9 mouse cellular contexts compared by ENCODE assay signal in genomic region chr5:129164091-129164490, GRCm38 (mm10).
A peak's percentile ranks its signal among the peaks of the same experiment; 100 is the strongest.
DNase-seq lines count a peak whose midpoint lies in the region; ATAC-seq lines count a peak whose summit lies in the region.
"Had no signal": no experiment of that assay in that cellular context is flagged by ENCODE, and none has a peak within 500 bp of the region (broad histone marks: within the 10 kb centered on the region; RNA-seq: fewer than 3 reads in every experiment).

No protein-coding gene starts in this region.

- H3K27me3 ChIP-seq in hindbrain, embryonic 12.5 days = no peaks in the 10 kb centered on the region

- intact Hi-C loops in heart, postnatal 14 days (cut with DNase I) = no loop called here

- H3K4me2 ChIP-seq in hindbrain, embryonic 12.5 days (replicated peaks) = no peak overlapping the region

- DNase-seq in urinary bladder, postnatal 14 days (ENCODE audit: low spot score) = peak; percentile 66
- no peak for DNase-seq in urinary bladder, adult 2 months (ENCODE audit: low spot score)
- DNase-seq in heart, postnatal 14 days = peak; percentile 52 to 55
- peak; percentile 63 to 64 for DNase-seq in lung, adult 18-20 months
- peak; percentile 63 to 64 for DNase-seq in urinary bladder, postnatal 4 days (ENCODE audit: low spot score in 2 of 2)
- no peak for DNase-seq in cerebellum, postnatal 14 days
- no peak for DNase-seq in B cell, adult 2 months

- H3K4me1 ChIP-seq in hindbrain, embryonic 12.5 days = peaks cover under 1% of the 10 kb centered on the region

- no peaks in the 10 kb centered on the region for H3K36me3 ChIP-seq in hindbrain, embryonic 12.5 days
- H3K36me3 ChIP-seq: G1E had no signal

- no peak overlapping the region for H3K4me3 ChIP-seq in hindbrain, embryonic 12.5 days

- no peaks in the 10 kb centered on the region for H3K9me3 ChIP-seq in hindbrain, embryonic 12.5 days (replicated peaks)

- no peak overlapping the region for H3K9ac ChIP-seq in hindbrain, embryonic 12.5 days

- 33% methylated on average over 10 of the region's 10 CpGs for WGBS in hindbrain, embryonic 12.5 days

- no peak for ATAC-seq in hindbrain, embryonic 12.5 days (ENCODE audit: low FRiP score)

- no peak overlapping the region for H3K27ac ChIP-seq in hindbrain, embryonic 12.5 days

Comparison
In these comparisons a context has a peak if more than half of its experiments do, and no peak if none do; other contexts are left out.
1. DNase-seq: peak in urinary bladder, postnatal 14 days (single experiment), heart, postnatal 14 days (2 of 2), lung, adult 18-20 months (2 of 2) and urinary bladder, postnatal 4 days (2 of 2); none in urinary bladder, adult 2 months (single experiment), cerebellum, postnatal 14 days (0 of 2) and B cell, adult 2 months (0 of 2).